Mouse (Mus musculus) adrenal gland, adult (tissue): ENCODE measurements around the gene Mapkap1.

ENCODE experiments used
- DNase-seq, 2 experiments: peaks; one replicate each; pipeline ENCODE4 v3.0.0; 2022 to 2023; ENCODE audit warnings: low spot score in 1 of 2; ENCODE audit not compliant: inconsistent age in 2 of 2

Gene Mapkap1

GRCm38 (mm10) chr2:34406601-34407464 lies at the start of gene Mapkap1:
Gene Mapkap1 (plus strand): TSS chr2:34406771.
- DNase-seq, result peak; percentile 99 to 100

- DNase-seq, result peak in 1 of 2 experiments; percentile 58
Measured at GRCm38 (mm10) chr2:34363678-34364077, 42.9 kb upstream of the Mapkap1 start.

GRCm38 (mm10) chr2:34367024-34367423 lies 39.5 kb upstream of the Mapkap1 start:
- DNase-seq, result peak; percentile 17 to 78

DNA sequence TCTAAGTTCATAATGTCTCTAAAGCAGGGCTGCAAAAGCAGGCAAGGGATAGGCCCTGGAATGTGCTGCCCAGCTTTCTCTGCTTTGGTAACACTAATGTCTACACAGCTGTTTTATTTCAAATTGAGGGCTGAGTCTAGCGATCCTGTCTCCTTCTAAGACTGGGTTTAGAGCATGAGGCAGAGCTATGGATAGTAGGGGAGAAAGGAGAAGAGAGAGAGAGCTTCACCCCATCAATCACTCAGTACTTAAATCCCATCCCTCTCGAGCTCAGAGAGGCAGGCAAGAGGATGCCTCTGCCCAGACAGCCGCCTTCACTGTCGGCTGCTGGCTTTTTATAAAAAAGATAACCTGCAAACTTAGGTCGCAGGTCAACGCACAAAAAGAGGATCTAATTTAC lies 38.2 kb upstream of the Mapkap1 start:
- DNase-seq, result peak; percentile 49 to 89

DNA sequence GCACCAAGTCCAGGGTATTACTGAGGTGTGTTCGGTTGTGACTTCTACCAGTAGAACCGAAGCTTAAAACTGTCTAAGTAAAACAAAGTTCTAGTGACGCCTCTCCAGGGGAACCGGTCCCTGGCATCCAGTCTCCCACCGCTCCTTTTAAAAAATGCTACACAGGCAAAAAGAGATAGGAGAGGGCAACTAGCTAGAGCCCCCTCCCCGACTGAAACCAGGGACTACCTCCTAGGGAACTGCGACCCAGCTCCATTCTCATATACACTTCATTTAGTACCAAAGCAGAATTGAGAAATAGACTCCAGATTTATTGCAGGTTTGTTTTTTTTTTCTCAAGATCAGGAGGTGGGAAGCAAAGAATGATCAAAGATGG lies 36.2 kb upstream of the Mapkap1 start:
- peak; percentile 42 to 88 for DNase-seq

DNA sequence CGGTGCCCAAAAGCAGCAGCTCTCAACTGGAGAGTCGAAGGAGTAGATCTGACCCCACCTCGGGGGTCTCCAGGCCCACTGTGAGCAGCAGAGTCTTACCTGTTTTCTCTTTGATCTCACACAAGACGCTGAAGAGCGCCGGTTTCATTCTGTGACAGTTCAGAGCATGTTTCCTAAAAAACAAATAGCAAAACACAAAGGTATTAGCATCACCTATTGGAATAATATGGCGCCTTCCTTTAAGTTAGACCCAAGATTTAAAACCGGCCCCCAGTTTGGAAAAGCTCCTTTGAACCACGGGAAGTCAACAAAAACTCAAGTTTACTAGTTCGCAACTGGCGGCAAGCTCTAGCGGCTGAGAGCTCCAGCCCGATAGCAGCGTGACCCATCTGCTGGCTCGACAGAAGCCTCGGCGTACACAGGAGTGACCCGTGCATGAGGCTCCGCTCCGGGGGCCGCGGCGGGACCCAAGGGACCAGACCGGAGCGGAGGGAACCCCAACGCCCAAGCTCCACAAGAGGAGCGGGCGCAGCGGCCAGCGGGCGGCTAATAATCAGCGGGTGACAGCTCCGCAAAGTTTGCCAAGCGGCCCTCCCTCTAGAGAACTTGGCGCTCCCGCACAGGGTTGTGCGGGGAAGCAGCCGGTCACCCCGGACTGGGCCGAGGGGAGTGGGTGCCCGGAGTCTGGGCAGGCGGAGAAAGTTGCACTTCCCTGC lies 35.7 kb upstream of the Mapkap1 start:
- peak; percentile 59 to 88 for DNase-seq

- peak; percentile 69 to 88 for DNase-seq
Measured at GRCm38 (mm10) chr2:34371441-34372304, 34.9 kb upstream of the Mapkap1 start.

- DNase-seq, result peak; percentile 98 to 99
Measured at GRCm38 (mm10) chr2:34372305-34373301, 34.0 kb upstream of the Mapkap1 start, which contains the start of gene Pbx3. Gene Pbx3 (minus strand): TSS chr2:34373142.

- DNase-seq, result no peak
Measured at GRCm38 (mm10) chr2:34373886-34374285, 32.7 kb upstream of the Mapkap1 start.

- no peak for DNase-seq
Measured at GRCm38 (mm10) chr2:34374349-34374748, 32.2 kb upstream of the Mapkap1 start.

GRCm38 (mm10) chr2:34378930-34379329 lies 27.6 kb upstream of the Mapkap1 start:
- no peak for DNase-seq

- no peak for DNase-seq
Measured at GRCm38 (mm10) chr2:34399535-34399934, 7.0 kb upstream of the Mapkap1 start.

DNA sequence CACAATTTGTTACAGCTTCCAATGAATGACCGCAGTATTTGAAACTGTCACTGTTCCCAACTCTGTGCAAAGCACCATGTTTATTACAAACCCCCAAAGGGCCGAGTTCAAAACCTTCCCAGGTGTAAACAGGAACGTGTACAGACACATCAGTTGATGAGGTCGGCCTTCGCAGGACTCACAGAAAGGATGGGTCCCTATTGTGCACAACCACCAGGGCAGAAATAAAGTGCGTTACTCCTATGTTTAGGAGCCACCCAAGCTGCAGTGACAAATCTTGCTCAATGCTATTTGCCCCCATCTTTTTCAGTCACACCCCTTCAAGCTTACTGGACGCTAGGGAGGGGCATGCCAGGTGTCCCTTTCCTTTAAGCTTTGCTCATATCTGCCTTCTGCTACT lies 1.0 kb downstream of the Mapkap1 start:
- DNase-seq, result peak in 1 of 2 experiments; percentile 45

DNA sequence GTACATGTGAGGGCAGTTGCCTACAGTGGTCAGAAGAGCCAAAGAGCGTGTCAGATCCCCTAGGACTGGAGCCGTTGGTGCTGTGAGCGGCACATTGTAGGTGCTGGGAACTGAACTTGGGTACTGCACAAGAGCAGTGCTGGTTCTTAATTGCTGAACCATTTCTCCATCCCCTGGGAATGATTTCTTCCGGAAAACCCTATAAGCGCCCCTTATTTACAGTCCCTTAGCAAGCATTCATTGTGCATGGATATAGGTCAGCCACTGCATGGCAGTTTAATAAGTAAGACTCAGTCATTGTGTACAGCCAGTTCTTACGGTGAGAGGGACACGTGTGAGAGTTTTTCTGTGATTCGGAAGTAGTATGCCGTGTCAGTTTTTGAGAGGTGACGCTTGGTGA lies 1.8 kb downstream of the Mapkap1 start:
- no peak for DNase-seq

DNA sequence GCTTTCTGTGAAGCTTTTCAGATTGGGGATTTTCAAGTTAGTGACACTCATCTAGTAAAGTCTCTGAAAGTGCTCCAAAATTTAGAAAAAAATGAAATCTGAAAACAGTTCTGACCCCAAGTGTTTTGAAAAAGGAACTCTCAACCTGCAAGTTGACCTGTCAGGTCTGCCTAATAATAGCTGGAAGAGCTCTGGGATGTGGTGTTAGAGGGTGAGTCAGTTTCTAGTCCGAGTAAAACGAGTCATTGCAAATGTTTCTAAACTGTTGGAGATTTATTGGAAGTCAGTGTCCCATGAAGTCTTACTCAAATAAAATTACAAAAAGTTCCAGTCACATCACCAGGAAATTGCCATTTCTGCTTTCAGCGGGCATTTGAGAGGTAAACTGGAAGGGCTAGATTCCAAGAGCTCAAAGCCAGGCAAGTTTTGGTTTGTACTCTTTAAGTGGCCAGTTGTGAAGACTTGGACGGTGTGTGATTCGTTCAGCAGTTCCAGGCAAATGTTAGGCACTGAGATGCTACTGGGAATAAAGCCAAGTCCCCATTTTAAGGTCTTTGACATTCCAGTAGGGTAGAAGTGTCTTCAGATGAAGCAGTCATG lies 3.3 kb downstream of the Mapkap1 start:
- DNase-seq, result peak; percentile 34 to 64

GRCm38 (mm10) chr2:34420256-34420655 lies 13.7 kb downstream of the Mapkap1 start:
- DNase-seq, result no peak

GRCm38 (mm10) chr2:34424186-34424585 lies 17.6 kb downstream of the Mapkap1 start:
- no peak for DNase-seq

- DNase-seq, result no peak
Measured at GRCm38 (mm10) chr2:34425573-34426223, 19.1 kb downstream of the Mapkap1 start.

- DNase-seq, result no peak
Measured at GRCm38 (mm10) chr2:34430663-34431062, 24.1 kb downstream of the Mapkap1 start.
